26 mouse cellular contexts compared by ENCODE assay signal in the genomic region with DNA sequence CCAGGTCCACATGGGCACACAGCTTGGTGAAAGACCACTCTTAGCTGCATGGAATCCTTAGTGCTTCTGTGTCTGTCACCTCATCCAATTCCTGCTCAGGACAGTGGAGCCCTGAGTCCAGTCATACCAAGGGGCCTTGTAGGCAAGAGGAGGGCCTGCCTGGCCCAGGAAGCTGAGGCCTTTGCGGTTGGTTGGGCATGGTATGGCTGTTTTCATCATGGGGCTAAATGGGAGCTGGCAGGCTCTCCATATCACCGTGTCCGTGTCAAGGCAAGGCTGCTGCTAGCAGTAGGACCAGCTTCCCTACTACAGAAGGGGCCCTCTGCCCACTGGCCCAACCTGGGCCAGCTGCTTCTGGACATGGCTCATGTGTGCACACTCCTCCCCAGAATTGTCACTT. TPM values are rescaled to one million over a fixed set of nuclear protein-coding genes. Genes with fewer than 3 reads are reported as not detected.
DNase-seq lines count a peak whose midpoint lies in the region; ATAC-seq lines count a peak whose summit lies in the region.
"Had no signal": no experiment of that assay in that cellular context is flagged by ENCODE, and none has a peak within 500 bp of the region (broad histone marks: within the 10 kb centered on the region; RNA-seq: fewer than 3 reads in every experiment).

No protein-coding gene starts in this region.

- H3K36me3 ChIP-seq in forebrain, embryonic 12.5 days (replicated peaks), result peaks cover 96% of the 10 kb centered on the region
- H3K36me3 ChIP-seq in forebrain, embryonic 11.5 days (ENCODE audit: control insufficient read depth, insufficient read depth, low read length), result peaks cover 32% of the 10 kb centered on the region
- peaks cover 99% of the 10 kb centered on the region for H3K36me3 ChIP-seq in heart, embryonic 13.5 days
- peaks cover 64% of the 10 kb centered on the region for H3K36me3 ChIP-seq in heart, embryonic 11.5 days (ENCODE audit: control insufficient read depth, insufficient read depth, low read length)
- peaks cover 93% of the 10 kb centered on the region for H3K36me3 ChIP-seq in kidney, embryonic 15.5 days
- peaks cover 97% of the 10 kb centered on the region for H3K36me3 ChIP-seq in midbrain, embryonic 13.5 days
- peaks cover 99% of the 10 kb centered on the region for H3K36me3 ChIP-seq in midbrain, embryonic 10.5 days

- no peak for DNase-seq in forebrain, embryonic 11.5 days (ENCODE audit: low spot score)
- DNase-seq in kidney, postnatal 10 days, result no peak
- DNase-seq in midbrain, embryonic 10.5 days (ENCODE audit: low spot score), result no peak
- DNase-seq: adrenal gland, postnatal 14 days; cerebellum, adult 11 months; cerebellum, adult 9-10 months; cerebellum, postnatal 36 days; gastrocnemius, postnatal 14 days; heart, adult 11 months; retina, postnatal 1 day; right cerebral cortex, postnatal 14 days; thymus, postnatal 25 days had no signal

- 0 out of 2 replicates have a peak overlapping the region, but pooled peaks have one; percentile 31 for H3K27ac ChIP-seq in forebrain, embryonic 12.5 days
- no peak overlapping the region; the same call in 1 of the 2 replicates for H3K27ac ChIP-seq in forebrain, embryonic 11.5 days (ENCODE audit: low read depth, low read length)
- H3K27ac ChIP-seq in heart, embryonic 13.5 days (replicated peaks), result peak overlapping the region; percentile 10; the same call in 1 of the 2 replicates
- H3K27ac ChIP-seq in heart, embryonic 11.5 days (ENCODE audit: low read depth, low read length), result no peak overlapping the region
- peak overlapping the region; percentile 45 for H3K27ac ChIP-seq in kidney, embryonic 15.5 days
- peak overlapping the region; percentile 39; the same call in 1 of the 2 replicates for H3K27ac ChIP-seq in midbrain, embryonic 13.5 days
- H3K27ac ChIP-seq in midbrain, embryonic 10.5 days (replicated peaks), result no peak overlapping the region
- H3K27ac ChIP-seq: lung, embryonic 15.5 days had no signal

- H3K4me2 ChIP-seq in forebrain, embryonic 12.5 days, result no peak overlapping the region
- H3K4me2 ChIP-seq in forebrain, embryonic 11.5 days (ENCODE audit: low read depth, low read length, severe bottlenecking), result no peak overlapping the region
- no peak overlapping the region for H3K4me2 ChIP-seq in heart, embryonic 13.5 days
- no peak overlapping the region for H3K4me2 ChIP-seq in heart, embryonic 11.5 days
- H3K4me2 ChIP-seq in kidney, embryonic 15.5 days, result no peak overlapping the region
- H3K4me2 ChIP-seq in midbrain, embryonic 13.5 days (replicated peaks), result no peak overlapping the region
- H3K4me2 ChIP-seq: embryonic facial prominence, embryonic 12.5 days; limb, embryonic 12.5 days; liver, embryonic 11.5 days; lung, embryonic 15.5 days; midbrain, embryonic 11.5 days; neural tube, embryonic 15.5 days; stomach, embryonic 15.5 days had no signal

- no peak overlapping the region for H3K9ac ChIP-seq in forebrain, embryonic 12.5 days
- no peak overlapping the region for H3K9ac ChIP-seq in forebrain, embryonic 11.5 days (ENCODE audit: low read length)
- H3K9ac ChIP-seq in heart, embryonic 13.5 days, result no peak overlapping the region
- H3K9ac ChIP-seq in heart, embryonic 11.5 days (ENCODE audit: low read depth, low read length), result no peak overlapping the region
- no peak overlapping the region for H3K9ac ChIP-seq in kidney, embryonic 15.5 days
- H3K9ac ChIP-seq in midbrain, embryonic 13.5 days (replicated peaks), result no peak overlapping the region
- H3K9ac ChIP-seq: embryonic facial prominence, embryonic 12.5 days; limb, embryonic 12.5 days; lung, embryonic 15.5 days; neural tube, embryonic 15.5 days; stomach, embryonic 15.5 days had no signal

- H3K27me3 ChIP-seq in forebrain, embryonic 12.5 days, result no peaks in the 10 kb centered on the region
- H3K27me3 ChIP-seq in forebrain, embryonic 11.5 days (ENCODE audit: control insufficient read depth, insufficient read depth, low read length), result no peaks in the 10 kb centered on the region
- H3K27me3 ChIP-seq in heart, embryonic 13.5 days (replicated peaks), result no peaks in the 10 kb centered on the region
- no peaks in the 10 kb centered on the region for H3K27me3 ChIP-seq in heart, embryonic 11.5 days (ENCODE audit: control insufficient read depth, insufficient read depth, low read length)
- no peaks in the 10 kb centered on the region for H3K27me3 ChIP-seq in kidney, embryonic 15.5 days
- H3K27me3 ChIP-seq in midbrain, embryonic 13.5 days, result no peaks in the 10 kb centered on the region
- no peaks in the 10 kb centered on the region for H3K27me3 ChIP-seq in midbrain, embryonic 10.5 days (ENCODE audit: low read depth, poor library complexity, severe bottlenecking)
- H3K27me3 ChIP-seq: embryonic facial prominence, embryonic 12.5 days; limb, embryonic 12.5 days; lung, embryonic 15.5 days; neural tube, embryonic 15.5 days; stomach, embryonic 15.5 days had no signal

- no peak overlapping the region for H3K4me3 ChIP-seq in forebrain, embryonic 12.5 days (replicated peaks)
- H3K4me3 ChIP-seq in forebrain, embryonic 11.5 days (ENCODE audit: low read depth, low read length), result no peak overlapping the region
- H3K4me3 ChIP-seq in heart, embryonic 13.5 days, result no peak overlapping the region
- no peak overlapping the region for H3K4me3 ChIP-seq in heart, embryonic 11.5 days (ENCODE audit: low read depth, low read length)
- H3K4me3 ChIP-seq in kidney, embryonic 15.5 days (replicated peaks), result no peak overlapping the region
- no peak overlapping the region for H3K4me3 ChIP-seq in midbrain, embryonic 13.5 days (replicated peaks)
- no peak overlapping the region for H3K4me3 ChIP-seq in midbrain, embryonic 10.5 days
- H3K4me3 ChIP-seq: embryonic facial prominence, embryonic 12.5 days; limb, embryonic 12.5 days; lung, embryonic 15.5 days; neural tube, embryonic 15.5 days; stomach, embryonic 15.5 days had no signal

- WGBS in forebrain, embryonic 12.5 days, result 91% methylated on average over 3 of the region's 3 CpGs
- 95% methylated on average over 3 of the region's 3 CpGs for WGBS in forebrain, embryonic 11.5 days
- 64% methylated on average over 3 of the region's 3 CpGs for WGBS in heart, embryonic 13.5 days
- WGBS in heart, embryonic 11.5 days (ENCODE audit: insufficient replicate concordance), result 81% methylated on average over 3 of the region's 3 CpGs
- WGBS in kidney, embryonic 15.5 days, result 56% methylated on average over 3 of the region's 3 CpGs
- 82% methylated on average over 3 of the region's 3 CpGs for whole genome bisulfite sequencing in midbrain, embryonic 13.5 days
- 88% methylated on average over 3 of the region's 3 CpGs for WGBS in midbrain, embryonic 10.5 days

- H3K4me1 ChIP-seq in forebrain, embryonic 12.5 days, result no peaks in the 10 kb centered on the region; the same call in 1 of the 2 replicates
- H3K4me1 ChIP-seq in forebrain, embryonic 11.5 days (replicated peaks; ENCODE audit: control insufficient read depth, insufficient read depth, low read length), result no peaks in the 10 kb centered on the region
- peaks cover 67% of the 10 kb centered on the region for H3K4me1 ChIP-seq in heart, embryonic 13.5 days
- H3K4me1 ChIP-seq in heart, embryonic 11.5 days (ENCODE audit: control insufficient read depth, insufficient read depth, low read length), result peaks cover 50% of the 10 kb centered on the region
- H3K4me1 ChIP-seq in kidney, embryonic 15.5 days, result peaks cover 41% of the 10 kb centered on the region
- peaks cover 30% of the 10 kb centered on the region for H3K4me1 ChIP-seq in midbrain, embryonic 13.5 days (replicated peaks)
- H3K4me1 ChIP-seq in midbrain, embryonic 10.5 days, result peaks cover 2% of the 10 kb centered on the region; the same call in 1 of the 2 replicates
- H3K4me1 ChIP-seq: embryonic facial prominence, embryonic 12.5 days; lung, embryonic 15.5 days had no signal

- ATAC-seq in forebrain, embryonic 12.5 days (ENCODE audit: low FRiP score), result no peak
- ATAC-seq in forebrain, embryonic 11.5 days (replicated peaks; ENCODE audit: low FRiP score), result no peak
- no peak for ATAC-seq in heart, embryonic 13.5 days (ENCODE audit: extremely low read depth, insufficient number of reproducible peaks, low FRiP score, low TSS enrichment)
- ATAC-seq in heart, embryonic 11.5 days (replicated peaks; ENCODE audit: insufficient number of reproducible peaks, low FRiP score, low TSS enrichment), result no peak
- no peak; the same call in 1 of the 2 replicates for ATAC-seq in kidney, embryonic 15.5 days (replicated peaks; ENCODE audit: low FRiP score)
- ATAC-seq in midbrain, embryonic 13.5 days, result no peak
- ATAC-seq: hindbrain, embryonic 16.5 days had no signal

- H3K9me3 ChIP-seq in forebrain, embryonic 12.5 days, result no peaks in the 10 kb centered on the region
- no peaks in the 10 kb centered on the region for H3K9me3 ChIP-seq in forebrain, embryonic 11.5 days (ENCODE audit: control insufficient read depth, low read length)
- H3K9me3 ChIP-seq in heart, embryonic 13.5 days, result no peaks in the 10 kb centered on the region
- H3K9me3 ChIP-seq in heart, embryonic 11.5 days (replicated peaks; ENCODE audit: control insufficient read depth, low read length), result no peaks in the 10 kb centered on the region
- no peaks in the 10 kb centered on the region for H3K9me3 ChIP-seq in kidney, embryonic 15.5 days (replicated peaks)
- no peaks in the 10 kb centered on the region for H3K9me3 ChIP-seq in midbrain, embryonic 13.5 days
- no peaks in the 10 kb centered on the region for H3K9me3 ChIP-seq in midbrain, embryonic 10.5 days (replicated peaks)
- H3K9me3 ChIP-seq: embryonic facial prominence, embryonic 12.5 days; G1E; limb, embryonic 12.5 days; lung, embryonic 15.5 days; neural tube, embryonic 15.5 days; stomach, embryonic 15.5 days had no signal

RNA-seq across cellular contexts. Expression of a gene that starts 34.7 kb away (rescaled TPM):
- polyA plus RNA-seq in forebrain, embryonic 12.5 days (2016; fragmentation: Nextera tagmentation; extraction: Ambion mirVana), result 764 and 774 TPM in 2 replicates
- polyA plus RNA-seq in forebrain, embryonic 11.5 days (2014; fragmentation: Nextera tagmentation; extraction: Ambion mirVana), result 861 and 912 TPM in 2 replicates
- polyA plus RNA-seq in heart, embryonic 13.5 days (2015; fragmentation: Nextera tagmentation; extraction: Ambion mirVana), result 317 and 335 TPM in 2 replicates
- polyA plus RNA-seq in heart, embryonic 11.5 days (2014; fragmentation: Nextera tagmentation; extraction: Ambion mirVana), result 433 and 469 TPM in 2 replicates
- polyA plus RNA-seq in kidney, embryonic 15.5 days (2015; fragmentation: Nextera tagmentation; extraction: Ambion mirVana), result 543 and 552 TPM in 2 replicates
- 616 and 667 TPM in 2 replicates for polyA plus RNA-seq in midbrain, embryonic 13.5 days (2015; fragmentation: Nextera tagmentation; extraction: Ambion mirVana)
- polyA plus RNA-seq in midbrain, embryonic 10.5 days (2016; fragmentation: Nextera tagmentation; extraction: Ambion mirVana), result 633 and 702 TPM in 2 replicates

Comparison
In these comparisons a context has a peak if more than half of its experiments do, and no peak if none do; other contexts are left out.
1. H3K27ac ChIP-seq: peak in forebrain, embryonic 12.5 days (single experiment), heart, embryonic 13.5 days (single experiment), kidney, embryonic 15.5 days (single experiment) and midbrain, embryonic 13.5 days (single experiment); none in forebrain, embryonic 11.5 days (single experiment), heart, embryonic 11.5 days (single experiment) and midbrain, embryonic 10.5 days (single experiment).